In the genomic region with DNA sequence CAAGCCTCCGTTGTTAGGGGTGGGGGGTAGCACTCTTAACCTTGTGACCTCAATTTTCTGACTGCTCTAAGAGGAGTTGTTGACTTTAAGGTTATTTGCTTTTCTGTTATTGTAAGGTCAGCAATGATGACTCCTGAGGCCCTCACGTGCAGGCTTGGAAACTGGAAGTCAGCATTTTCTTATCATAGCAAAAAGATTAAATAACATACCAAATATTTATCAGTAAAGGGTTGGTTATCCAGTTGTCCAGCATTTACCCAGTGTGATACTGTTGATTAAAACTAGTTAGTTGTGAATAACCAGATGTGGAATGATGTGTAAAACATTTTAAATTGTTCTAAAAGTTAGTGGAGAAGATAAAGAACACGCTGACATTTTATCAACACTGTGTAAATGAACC, we compare ENCODE assay signal across 16 mouse cellular contexts.
"Had no signal": no experiment of that assay in that cellular context is flagged by ENCODE, and none has a peak within 500 bp of the region (broad histone marks: within the 10 kb centered on the region; RNA-seq: fewer than 3 reads in every experiment).

No protein-coding gene starts in this region.

- H3K9ac ChIP-seq: neural tube, embryonic 13.5 days; neural tube, embryonic 15.5 days; stomach, embryonic 15.5 days had no signal

- H3K27me3 ChIP-seq: neural tube, embryonic 13.5 days; neural tube, embryonic 15.5 days; stomach, embryonic 15.5 days had no signal

- H3K9me3 ChIP-seq: neural tube, embryonic 13.5 days; neural tube, embryonic 15.5 days; stomach, embryonic 15.5 days had no signal

- H3K4me1 ChIP-seq: neural tube, embryonic 13.5 days; neural tube, embryonic 15.5 days; stomach, embryonic 15.5 days had no signal

- H3K4me3 ChIP-seq: neural tube, embryonic 13.5 days; neural tube, embryonic 15.5 days; stomach, embryonic 15.5 days had no signal

- DNase-seq: retina, postnatal 1 day; right cerebral cortex, adult 18-20 months; right cerebral cortex, postnatal 14 days; right cerebral cortex, postnatal 25 days; right cerebral cortex, postnatal 4 days; spleen, adult 18-20 months; thymus, adult 18-20 months; thymus, adult 2 months; thymus, postnatal 14 days; thymus, postnatal 25 days; thymus, postnatal 36 days; thymus, postnatal 4 days had no signal

- H3K4me2 ChIP-seq: neural tube, embryonic 13.5 days; neural tube, embryonic 15.5 days; stomach, embryonic 15.5 days had no signal

- H3K27ac ChIP-seq: neural tube, embryonic 13.5 days; neural tube, embryonic 15.5 days; stomach, embryonic 15.5 days; stomach, postnatal 0 days had no signal

- H3K36me3 ChIP-seq: neural tube, embryonic 13.5 days; neural tube, embryonic 15.5 days; stomach, embryonic 15.5 days had no signal
